Mouse (Mus musculus) mouse trophoblast stem cell (cell line): ENCODE data around the gene Sugp1.
"Not testable (repeated sequence)": the region's sequence is repeated elsewhere in the genome, so short reads cannot be mapped to it uniquely, and the experiment has no call there.

Source experiments
- in situ Hi-C, 2 experiments: fragments of 300-500 bp; cut with MseI, MboI; formaldehyde crosslinking; loops; 2 replicates in 1 of 2; 3 replicates in 1 of 2; pipeline ENCODE4 v1.15.1; 2025

The Sugp1 gene

DNA sequence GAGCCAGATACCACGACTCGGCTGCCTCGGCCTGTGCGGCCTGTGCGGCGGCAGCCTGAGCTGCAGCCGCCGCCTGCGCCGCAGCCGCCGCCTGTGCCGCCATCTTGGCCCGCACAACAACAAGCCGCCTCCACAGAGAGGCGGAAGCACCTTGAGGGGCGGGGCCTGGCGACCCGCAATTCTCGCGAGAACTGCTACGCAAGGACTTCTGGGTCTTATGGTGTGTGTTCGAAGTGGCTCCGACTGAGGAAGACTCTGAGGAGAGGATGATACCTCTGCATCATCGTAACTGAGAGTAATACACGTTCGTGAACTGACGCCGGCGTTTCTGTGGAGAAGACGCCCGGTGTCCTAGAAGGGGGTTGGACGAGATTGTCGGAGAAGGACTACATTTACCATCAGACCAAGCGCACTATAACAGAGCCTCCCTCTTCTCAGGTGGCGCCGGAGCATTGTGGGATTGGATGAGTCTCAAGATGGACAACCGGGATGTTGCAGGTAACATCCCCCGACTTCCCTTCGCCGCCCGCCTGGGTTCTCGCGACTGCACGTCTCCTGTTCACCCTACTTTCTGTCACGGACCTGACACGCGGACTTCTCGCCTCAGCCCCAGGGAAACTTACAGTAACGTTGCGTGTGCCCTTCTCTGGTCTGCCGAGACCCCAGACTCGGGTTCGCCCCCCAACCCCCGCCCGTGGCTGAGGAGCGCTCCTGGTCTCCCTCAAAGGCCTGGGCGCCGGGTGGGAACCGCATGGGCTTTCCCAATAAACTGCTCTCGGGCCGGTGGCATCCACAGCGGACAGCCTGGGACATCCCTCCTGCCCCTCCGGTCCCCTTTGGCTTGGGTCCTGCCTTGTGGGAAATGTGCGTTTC is at the start of gene Sugp1, which contains the start of gene Mau2:
TSS of gene Sugp1 (plus strand) at position 231 of the 873 bp plus-strand sequence.
TSS of gene Mau2 (minus strand) at position 152 of the 873 bp plus-strand sequence.
- in situ Hi-C loops = no loop called here

DNA sequence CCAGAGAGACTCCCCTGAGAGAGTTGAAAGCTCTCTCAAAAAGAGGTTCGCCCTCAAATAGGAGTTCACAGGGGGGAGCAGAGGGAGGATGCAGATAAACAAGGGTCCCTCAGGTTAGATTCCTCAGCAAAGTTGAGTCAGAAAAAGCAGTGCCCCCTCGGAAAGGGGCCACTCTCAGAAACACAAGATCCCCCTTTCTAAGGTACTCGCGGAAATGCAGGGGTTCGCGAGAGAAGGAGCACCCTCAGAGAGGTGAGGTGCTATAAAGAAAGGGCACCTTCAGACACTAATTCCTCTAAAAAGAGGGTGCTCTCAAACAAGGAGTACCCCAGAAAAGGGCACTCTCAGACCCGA is 47.2 kb upstream of the Sugp1 start:
- in situ Hi-C loops = no loop called here

DNA sequence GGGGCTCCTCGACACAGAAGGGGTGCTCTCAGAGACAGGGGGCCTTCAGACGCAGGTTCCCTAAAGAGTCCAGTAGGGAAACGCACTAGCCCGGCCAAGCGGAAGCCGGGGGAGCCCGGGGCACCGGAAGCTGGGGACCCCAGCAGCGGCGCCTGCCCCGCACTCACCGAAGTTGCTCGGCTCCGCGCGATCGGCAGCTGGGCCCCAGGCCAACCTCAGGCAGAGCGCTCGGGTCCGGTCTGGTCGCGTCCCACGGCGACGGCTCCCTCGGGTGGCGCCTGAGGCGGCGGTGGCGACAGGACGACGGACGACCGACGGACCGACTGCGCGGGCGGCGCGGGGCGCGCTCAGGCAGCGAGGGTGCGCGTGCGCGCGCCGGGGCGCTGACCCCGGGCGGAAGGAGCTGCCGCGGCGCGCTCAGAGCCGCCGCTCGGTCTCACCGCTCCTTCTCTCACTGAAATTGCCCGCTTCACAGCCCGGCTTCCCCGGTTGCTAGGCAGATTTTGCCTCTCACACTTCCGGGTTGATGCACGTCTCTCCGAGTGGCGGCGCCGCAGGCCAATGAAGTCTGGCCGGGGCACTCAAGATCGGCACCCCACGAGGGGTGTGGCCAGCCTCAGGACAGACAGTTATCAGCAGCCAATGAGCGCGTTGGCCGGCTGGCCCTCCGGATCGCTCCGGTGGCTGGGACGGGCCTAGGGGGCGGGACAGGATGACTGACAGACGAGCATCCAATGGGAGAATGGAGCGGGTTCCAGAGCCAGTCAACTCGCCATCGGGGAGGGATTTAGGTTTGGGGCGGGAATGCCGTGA is 46.6 kb upstream of the Sugp1 start, which contains the start of gene Gatad2a:
TSS of gene Gatad2a (minus strand) at position 609 of the 813 bp plus-strand sequence.
- in situ Hi-C loops = no loop called here

DNA sequence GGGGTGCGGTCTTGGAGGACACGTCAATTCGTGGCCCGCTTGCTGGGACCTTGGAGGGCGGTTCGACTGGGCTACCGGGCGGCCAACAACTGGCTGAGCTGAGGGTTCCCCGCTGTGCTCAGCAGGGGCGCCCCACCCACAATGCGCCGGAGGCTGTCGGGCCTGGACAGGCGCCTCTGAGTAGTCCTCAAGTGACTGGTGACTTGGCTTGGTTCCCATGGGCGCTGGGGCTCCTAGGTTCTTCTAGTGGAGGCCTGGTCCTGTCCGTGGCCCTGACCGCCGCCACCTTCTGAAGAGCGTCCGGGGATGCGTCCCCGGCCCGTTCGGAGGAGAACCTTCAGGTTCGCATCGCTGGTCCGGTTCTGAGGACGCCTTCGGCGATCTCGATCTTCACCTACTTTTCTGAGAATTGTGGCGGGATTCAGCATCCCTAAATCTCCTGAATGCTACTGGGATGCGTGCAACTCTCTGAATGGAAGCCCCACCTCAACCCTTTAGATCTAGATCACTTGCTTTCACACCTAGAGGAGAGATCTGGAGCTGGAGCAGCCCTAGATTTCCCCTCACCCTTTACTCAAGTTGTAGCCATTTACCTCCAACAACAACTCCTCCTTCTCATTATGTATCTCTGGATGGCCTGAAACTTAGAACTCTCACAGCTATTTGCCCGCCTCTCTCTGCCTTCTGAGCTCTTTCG is 45.9 kb upstream of the Sugp1 start:
- in situ Hi-C loops = no loop called here

DNA sequence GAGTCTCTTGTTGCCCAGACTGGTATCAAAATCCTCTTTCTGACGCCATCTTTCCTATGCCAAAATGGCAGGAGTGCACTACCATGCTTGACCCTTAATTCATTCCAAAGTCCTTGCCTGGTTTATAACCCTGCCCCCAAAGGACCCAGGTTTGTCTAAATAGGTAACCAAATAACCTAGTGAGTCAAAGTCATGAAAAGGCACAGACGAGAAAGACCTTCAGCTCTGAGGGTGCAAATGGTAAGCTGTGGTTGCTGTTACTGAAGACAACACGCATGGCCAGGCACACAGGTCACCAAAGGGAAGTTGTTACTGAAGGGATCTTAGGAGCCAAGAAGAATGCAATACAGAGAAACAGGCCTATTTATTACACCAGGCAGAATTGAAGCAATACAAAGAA is 43.9 kb upstream of the Sugp1 start:
- in situ Hi-C loops = no loop called here

DNA sequence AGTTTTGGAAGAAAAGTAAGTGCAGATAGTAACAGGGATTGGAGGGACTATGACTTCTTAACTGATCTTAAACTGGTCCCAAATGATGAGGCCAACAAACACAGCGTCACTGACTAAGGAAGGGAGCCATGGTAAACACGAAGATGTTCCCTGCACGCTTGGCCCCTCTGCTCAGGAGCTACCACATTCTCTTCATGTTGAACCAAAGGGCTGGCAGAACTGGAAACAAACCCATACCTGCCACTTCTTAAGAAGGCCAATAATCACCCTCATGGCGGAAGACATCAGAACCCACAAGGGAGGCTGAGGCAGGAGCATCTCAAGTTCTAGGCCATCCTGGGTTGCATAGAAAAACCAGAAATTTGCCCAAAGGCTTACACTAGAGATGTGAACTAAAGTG is 43.4 kb upstream of the Sugp1 start:
- in situ Hi-C loops = no loop called here

DNA sequence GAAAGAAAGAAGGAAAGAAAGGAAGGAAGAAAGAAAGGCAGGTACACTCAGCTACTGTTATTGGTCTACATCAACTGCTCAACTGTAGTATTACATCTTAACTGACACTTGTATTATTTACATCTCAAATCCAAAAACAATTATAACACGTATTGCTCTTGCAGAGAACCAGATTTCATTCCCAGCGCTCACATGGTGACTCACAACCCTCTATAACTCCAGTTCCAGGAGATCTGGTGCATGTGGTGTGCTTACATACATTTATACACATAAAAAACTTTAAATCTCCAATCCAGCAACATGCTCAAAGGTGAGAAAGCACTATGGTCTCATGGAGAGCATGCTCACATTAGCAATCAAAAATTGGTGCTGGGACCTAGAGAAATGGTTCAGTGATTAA is 42.4 kb upstream of the Sugp1 start:
- in situ Hi-C loops = no loop called here

DNA sequence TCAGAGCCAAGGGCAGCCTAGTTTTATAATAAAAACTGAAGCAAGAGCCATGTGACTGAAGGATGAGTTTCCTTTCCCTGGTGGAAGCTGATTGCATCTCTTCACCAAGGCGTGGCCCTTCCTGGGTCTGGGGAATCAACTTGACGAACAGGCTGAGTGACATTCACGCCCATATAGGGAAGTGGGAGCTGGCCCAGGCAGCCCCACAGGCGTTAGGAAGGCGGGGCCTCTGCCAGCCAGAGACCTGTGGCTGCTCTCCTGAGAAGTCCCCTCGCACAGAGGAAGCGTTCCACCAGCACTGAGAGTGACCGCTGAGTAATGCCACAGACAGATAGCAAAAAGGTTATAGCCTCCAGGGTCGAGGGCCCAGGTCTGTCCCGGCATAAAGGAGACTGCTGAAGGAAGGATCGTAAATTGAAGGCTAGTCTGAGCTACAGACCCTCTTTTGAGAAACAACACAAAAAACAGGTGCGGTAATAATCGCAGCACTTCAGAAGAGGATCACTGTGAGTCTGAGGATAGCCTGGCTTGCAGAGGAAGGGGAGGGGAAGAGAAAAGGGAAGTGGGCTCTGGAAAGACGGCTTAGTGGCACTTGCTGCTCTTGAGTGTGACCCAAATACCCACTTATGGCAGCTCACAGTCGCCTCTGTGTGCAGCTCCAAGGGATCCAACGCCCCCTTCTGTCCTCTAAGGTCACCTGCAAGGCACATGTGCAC is 41.3 kb upstream of the Sugp1 start:
- in situ Hi-C loops = no loop called here

DNA sequence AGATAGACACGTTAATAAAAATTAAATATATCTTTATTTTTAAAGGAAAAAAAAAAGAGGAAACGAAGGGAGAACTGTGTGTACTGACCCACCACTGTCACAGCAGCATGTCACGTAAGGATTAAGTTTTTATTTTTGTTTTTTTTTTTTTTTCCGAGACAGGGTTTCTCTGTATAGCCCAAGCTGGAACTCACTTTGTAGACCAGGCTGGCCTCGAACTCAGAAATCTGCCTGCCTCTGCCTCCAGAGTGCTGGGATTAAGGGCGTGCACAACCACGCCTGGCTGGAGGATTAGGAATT is 40.8 kb upstream of the Sugp1 start:
- in situ Hi-C loops = not testable (repeated sequence)

DNA sequence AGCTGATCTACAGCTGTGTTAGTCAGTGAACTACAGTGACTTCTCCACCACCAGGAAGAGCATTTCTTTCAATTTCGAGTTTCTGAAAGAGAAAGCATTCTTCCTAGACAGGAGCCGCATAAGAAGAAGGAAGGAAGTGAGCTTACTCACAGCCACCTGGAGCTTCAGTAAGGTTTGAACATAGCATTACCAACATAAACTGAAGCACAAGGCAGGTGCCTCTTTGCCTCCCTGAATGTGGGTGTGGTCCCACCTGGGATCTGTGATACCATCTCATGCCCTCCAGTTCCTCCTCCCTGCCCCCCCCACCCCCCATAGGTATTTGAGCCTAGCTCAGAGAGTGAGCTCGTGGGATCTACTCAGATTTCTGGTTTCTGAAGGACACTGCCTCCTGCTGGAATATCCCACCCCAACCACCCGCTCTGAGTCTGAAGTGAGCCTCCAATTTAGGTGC is 39.4 kb upstream of the Sugp1 start:
- in situ Hi-C loops = no loop called here

DNA sequence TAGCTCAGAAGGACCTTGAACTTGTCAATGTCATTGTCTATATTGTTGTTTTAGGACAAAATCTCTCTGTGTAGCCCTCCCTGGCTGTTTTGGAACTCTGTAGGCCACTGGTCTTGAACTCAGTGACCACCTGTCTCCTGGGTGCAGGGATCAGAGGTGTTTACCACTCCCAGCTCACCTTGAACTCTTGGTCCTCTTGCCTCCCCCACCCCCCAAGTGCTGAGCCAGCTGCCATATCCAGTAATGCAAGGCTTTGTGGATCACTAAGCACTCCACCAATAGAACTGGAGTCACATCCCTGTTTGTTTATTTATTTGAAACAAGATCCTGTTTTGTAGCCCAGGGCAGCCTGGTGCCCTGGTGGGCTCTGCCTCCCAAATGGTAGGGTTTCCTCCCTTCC is 38.3 kb upstream of the Sugp1 start:
- in situ Hi-C loops = no loop called here

DNA sequence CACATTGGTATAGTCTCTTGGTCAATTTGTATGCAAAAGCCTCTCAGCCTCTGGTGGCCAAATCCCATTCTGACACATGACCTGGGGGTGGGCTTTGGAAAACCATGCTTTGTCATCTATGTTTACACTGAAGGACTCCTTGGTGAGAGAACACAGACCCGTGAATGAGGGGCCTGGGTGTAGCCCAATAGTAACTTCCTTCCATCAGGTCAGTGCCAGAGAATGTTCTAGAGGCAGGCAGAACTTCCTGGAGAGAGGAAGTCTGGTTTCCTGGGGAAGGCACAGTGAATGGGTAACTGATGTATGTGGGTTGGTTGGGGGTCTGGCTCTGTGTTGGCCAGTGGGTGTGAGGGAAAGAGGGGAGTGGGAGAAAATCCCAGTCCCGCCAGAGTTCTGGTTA is 37.4 kb upstream of the Sugp1 start:
- in situ Hi-C loops = no loop called here

DNA sequence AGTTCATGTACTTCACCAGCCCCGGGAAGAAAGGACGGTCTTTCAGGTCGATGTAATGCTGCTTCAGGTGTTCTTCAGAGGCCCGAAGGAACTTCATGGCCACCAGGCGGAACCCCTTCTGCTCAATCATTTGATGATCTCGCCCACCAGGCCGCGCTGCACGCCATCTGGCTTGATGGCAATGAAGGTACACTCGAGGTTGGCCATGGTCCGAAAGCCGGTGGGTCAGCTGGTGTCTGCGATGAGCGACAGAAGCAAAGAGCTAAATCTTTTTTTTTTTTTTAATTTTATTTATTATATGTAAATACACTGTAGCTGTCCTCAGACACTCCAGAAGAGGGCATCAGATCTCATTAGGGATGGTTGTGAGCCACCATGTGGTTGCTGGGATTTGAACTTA is 31.8 kb upstream of the Sugp1 start:
- in situ Hi-C loops = not testable (repeated sequence)

DNA sequence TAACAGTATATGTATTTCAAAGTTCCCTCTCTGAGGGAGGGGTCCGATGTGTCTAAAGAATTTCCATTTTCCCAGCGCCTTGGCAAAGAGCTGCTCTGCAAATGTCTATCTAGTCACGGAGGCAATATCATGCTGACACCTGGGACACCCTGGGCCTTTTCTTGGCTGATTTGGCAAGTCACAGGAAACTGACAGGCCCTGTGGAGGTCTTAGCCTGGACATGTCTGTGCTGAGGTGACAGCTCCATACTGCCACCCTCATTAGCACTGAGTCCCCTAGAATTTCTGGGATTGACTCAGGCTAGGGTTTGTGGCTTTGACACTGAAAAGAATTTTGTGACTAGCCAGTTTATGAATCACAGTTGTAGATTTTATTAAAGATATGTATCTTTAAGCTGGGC is 30.3 kb upstream of the Sugp1 start:
- in situ Hi-C loops = no loop called here

DNA sequence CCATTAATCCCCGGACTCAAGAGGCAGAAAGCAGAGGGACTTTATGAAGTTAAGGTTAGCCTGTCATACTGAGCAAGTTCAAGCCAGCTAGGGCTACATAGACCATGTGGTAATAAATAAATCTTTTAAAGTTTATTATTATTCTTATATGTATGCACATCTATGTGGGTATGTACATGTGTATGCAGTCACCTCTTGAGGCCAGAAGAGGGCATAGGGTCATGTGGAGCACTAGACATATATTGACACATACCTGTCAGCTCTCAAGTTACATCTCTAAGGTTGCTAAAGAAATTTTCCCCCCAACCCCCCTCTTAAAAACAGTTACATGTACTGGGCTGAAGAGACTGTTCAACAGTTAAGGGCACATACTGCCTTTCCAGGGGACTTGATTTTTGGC is 29.9 kb upstream of the Sugp1 start:
- in situ Hi-C loops = no loop called here

DNA sequence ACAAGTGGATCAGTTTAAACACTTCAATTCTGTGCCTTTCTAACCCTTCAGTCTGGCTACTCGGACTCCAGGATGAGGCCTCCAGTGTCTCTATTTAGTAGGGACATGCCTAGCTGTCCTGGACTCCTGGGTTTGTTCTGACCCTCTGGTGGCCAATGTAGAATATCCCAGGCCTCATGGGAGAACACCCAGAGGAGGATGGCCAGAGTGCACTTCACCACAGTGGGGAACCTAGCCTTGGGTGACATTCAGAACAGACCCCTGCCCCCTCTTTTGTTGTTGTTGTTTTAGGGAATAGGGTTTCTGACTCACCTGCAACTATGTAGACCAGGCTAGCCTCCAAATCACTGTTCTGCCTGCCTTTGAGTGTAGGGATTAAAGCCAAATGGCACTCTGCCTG is 27.6 kb upstream of the Sugp1 start:
- in situ Hi-C loops = no loop called here

DNA sequence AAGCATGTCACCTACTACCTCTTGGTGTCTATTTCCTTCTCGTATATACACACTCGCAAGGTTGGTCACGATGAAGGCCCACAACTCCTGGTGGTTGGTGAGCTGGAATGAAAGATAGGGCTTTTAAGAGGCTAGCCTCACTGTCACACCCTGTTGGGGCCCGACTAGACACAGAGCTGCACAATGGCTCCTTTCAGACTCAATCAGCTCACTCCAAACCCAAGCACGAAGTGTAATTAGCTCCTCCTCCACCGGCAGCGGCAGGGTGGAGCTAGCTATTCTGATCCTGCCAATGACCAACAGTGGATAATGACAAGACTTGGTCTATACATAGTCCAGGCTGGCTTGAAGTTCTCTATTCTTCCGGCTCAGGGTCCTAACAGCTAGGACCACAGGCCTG is 19.0 kb upstream of the Sugp1 start:
- in situ Hi-C loops = no loop called here

DNA sequence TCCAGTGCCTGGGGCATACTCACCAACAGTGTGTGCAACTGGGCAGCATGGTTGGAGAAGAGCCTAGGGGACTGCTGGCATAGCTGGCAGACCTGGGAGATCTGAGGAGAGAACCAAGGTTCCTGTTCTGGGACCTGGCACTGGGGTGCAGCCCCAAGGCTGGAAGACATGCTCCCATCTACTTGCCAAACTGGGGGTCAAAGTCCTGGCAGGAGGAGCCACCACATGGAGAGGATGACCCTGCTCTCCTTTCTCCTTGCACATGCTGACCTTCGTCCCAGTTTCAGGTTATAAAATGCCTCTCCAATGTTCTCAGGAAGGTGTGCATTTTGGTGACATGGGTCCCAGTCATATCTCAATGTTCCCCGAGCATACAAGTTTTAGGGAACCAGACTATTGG is 16.5 kb upstream of the Sugp1 start:
- in situ Hi-C loops = no loop called here

DNA sequence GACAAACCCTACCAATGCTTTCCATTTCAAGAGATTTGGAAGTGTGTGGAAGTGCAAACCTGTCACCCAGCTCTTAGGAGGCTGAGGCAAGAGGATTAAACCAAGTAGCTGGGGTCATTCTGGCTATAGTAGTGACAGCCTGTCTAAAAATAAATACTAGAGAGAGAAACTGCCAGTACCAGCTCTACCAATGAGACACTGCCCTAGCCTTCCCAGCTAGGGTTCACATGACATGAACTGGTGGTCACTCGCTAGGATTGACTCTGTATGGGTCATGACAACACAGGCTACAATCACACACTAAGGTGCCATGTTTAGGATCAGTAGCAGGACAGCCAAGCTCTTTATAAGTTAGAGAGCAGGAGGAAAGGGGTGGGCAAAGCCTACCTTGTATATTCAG is 12.4 kb upstream of the Sugp1 start:
- in situ Hi-C loops = no loop called here

DNA sequence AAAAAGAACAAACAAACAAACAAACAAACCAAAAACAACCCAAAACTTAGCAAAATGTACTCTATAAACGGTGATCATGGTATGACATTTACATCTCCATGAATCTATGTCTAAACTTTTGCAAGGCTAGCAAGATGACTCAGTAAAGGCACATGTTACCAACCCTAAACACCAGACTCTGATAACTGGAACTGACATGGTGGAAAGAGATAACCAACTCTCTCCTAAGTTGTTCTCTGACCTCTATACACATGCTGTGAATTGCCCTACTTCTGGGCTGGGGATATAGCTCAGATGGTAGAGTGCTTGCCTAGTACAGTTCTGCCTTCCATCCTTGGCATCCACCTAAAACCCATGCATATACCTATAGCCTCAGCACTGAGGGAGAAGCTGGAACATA is 4.6 kb upstream of the Sugp1 start:
- in situ Hi-C loops = no loop called here

DNA sequence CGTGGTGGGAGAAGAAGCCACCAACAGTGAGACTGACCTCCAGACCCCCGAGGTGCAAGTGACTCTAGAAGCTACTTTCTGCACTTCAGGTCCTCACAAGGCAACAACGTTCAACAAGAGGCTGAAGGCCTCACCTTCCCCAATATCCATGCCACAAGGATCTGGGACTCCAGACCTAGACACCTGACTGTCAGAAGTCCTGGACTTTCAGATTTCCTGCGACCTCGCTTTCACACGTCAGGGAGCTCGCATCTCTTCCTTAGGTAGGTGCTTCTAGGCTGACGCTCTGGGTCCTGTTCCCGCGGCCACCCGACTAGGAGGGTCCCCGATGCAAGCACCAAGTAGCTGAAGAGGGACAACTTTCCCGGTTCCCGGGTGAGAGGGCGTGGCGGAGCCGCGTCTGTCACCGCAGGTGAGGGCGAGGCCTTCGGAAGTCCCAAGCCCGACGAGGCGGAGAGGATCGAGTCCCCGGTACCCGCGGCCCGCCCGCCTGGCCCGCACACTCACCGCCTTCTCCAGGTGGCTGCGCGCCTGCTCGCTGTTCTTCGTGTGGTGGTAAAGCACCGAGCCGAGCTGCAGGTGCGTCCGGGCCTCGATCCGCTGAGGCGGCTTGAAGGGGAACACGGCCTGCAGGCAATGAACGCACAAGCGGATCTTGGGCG is 597 bp upstream of the Sugp1 start:
- in situ Hi-C loops = no loop called here
